8 mouse cellular contexts compared by ENCODE assay signal in genomic region chr10:115362623-115362964, GRCm38 (mm10). TPM values are rescaled to one million over a fixed set of nuclear protein-coding genes. Genes with fewer than 3 reads are reported as not detected.
DNase-seq lines count a peak whose midpoint lies in the region; ATAC-seq and TF ChIP-seq lines count a peak whose summit lies in the region.

No protein-coding gene starts in this region.

- no peaks in the 10 kb centered on the region; the same call in 1 of the 2 replicates for H3K4me1 ChIP-seq in lung, postnatal 0 days (ENCODE audit: insufficient read depth, low read depth, low read length)
- H3K4me1 ChIP-seq in limb, embryonic 14.5 days (ENCODE audit: control insufficient read depth, insufficient read depth, low read length): 0 out of 2 replicates have a peak, but pooled peaks cover 8% of the 10 kb centered on the region
- peaks cover 17% of the 10 kb centered on the region for H3K4me1 ChIP-seq in small intestine, adult 2 months (ENCODE audit: control insufficient read depth, insufficient read depth, insufficient read length, low read length)

- peak; percentile 14 for ATAC-seq in lung, postnatal 0 days
- ATAC-seq in erythroid progenitor cell, adult 5-6 weeks (replicated peaks; ENCODE audit: low FRiP score, poor library complexity, severe bottlenecking): peak; percentile 63
- ATAC-seq in limb, embryonic 14.5 days (ENCODE audit: low FRiP score, low read depth): no peak

- peak overlapping the region; percentile 64 for H3K4me2 ChIP-seq in lung, postnatal 0 days (replicated peaks; ENCODE audit: low read depth, low read length)
- peak overlapping the region; percentile 68 for H3K4me2 ChIP-seq in limb, embryonic 14.5 days (replicated peaks; ENCODE audit: low read depth, low read length, severe bottlenecking)

- no peak for TF ChIP-seq POLR2A in limb, embryonic 14.5 days (IDR thresholded peaks at IDR 0.05; ENCODE audit: borderline replicate concordance, extremely low read depth, insufficient read depth, insufficient read length)
- TF ChIP-seq POLR2A in small intestine, adult 2 months (IDR thresholded peaks at IDR 0.05; ENCODE audit: low read depth, low read length): no peak

- H3K4me3 ChIP-seq in lung, postnatal 0 days (ENCODE audit: low read depth, low read length): peak overlapping the region; percentile 51
- peak overlapping the region; percentile 57 for H3K4me3 ChIP-seq in limb, embryonic 14.5 days (replicated peaks; ENCODE audit: low read length)
- peak overlapping the region; percentile 93 for H3K4me3 ChIP-seq in small intestine, adult 2 months (ENCODE audit: low read depth, low read length)

- TF ChIP-seq EP300 in lung, postnatal 0 days (IDR thresholded peaks at IDR 0.05): no peak

- H3K27me3 ChIP-seq in lung, postnatal 0 days (replicated peaks; ENCODE audit: insufficient read depth, low read length): no peaks in the 10 kb centered on the region
- H3K27me3 ChIP-seq in limb, embryonic 14.5 days (ENCODE audit: control insufficient read depth, insufficient read depth, low read length): no peaks in the 10 kb centered on the region
- H3K27me3 ChIP-seq in small intestine, adult 2 months (ENCODE audit: control insufficient read depth, insufficient read depth, low read length): no peaks in the 10 kb centered on the region

- H3K9me3 ChIP-seq in lung, postnatal 0 days (ENCODE audit: low read length): no peaks in the 10 kb centered on the region
- H3K9me3 ChIP-seq in limb, embryonic 14.5 days (ENCODE audit: control insufficient read depth, low read length): no peaks in the 10 kb centered on the region

- H3K36me3 ChIP-seq in lung, postnatal 0 days (ENCODE audit: insufficient read depth, low read length): no peaks in the 10 kb centered on the region
- no peaks in the 10 kb centered on the region for H3K36me3 ChIP-seq in limb, embryonic 14.5 days (ENCODE audit: control insufficient read depth, insufficient read depth, low read length)
- peaks cover 3% of the 10 kb centered on the region; the same call in 1 of the 2 replicates for H3K36me3 ChIP-seq in small intestine, adult 2 months (ENCODE audit: control insufficient read depth, insufficient read depth, low read length)

- TF ChIP-seq CTCF in lung, postnatal 0 days (IDR thresholded peaks at IDR 0.05): no peak
- TF ChIP-seq CTCF in small intestine, adult 2 months (IDR thresholded peaks at IDR 0.05; ENCODE audit: extremely low read depth, insufficient read length, insufficient replicate concordance, low read depth, low read length): no peak

- WGBS in lung, postnatal 0 days: 2% methylated on average over 9 of the region's 9 CpGs
- 6% methylated on average over 9 of the region's 9 CpGs for WGBS in limb, embryonic 14.5 days
- 3% methylated on average over 9 of the region's 9 CpGs for WGBS in small intestine, adult 2 months

- DNase-seq in lung, postnatal 0 days (ENCODE audit: low spot score): no peak
- DNase-seq in lung, adult 18-20 months: no peak
- no peak for DNase-seq in limb, embryonic 14.5 days (ENCODE audit: low spot score)
- DNase-seq in cerebellum, postnatal 25 days: no peak
- no peak for DNase-seq in embryo, embryonic 10.5 days (ENCODE audit: low spot score)
- DNase-seq in cerebellum, adult 11-12 months: no peak

- H3K27ac ChIP-seq in lung, postnatal 0 days (ENCODE audit: low read length): peak overlapping the region; percentile 93
- H3K27ac ChIP-seq in limb, embryonic 14.5 days (replicated peaks; ENCODE audit: low read depth, low read length): peak overlapping the region; percentile 90
- peak overlapping the region; percentile 97 for H3K27ac ChIP-seq in small intestine, adult 2 months (ENCODE audit: insufficient read depth, low read depth, low read length)

- peak overlapping the region; percentile 37 for H3K9ac ChIP-seq in lung, postnatal 0 days (replicated peaks; ENCODE audit: low read depth)
- peak overlapping the region; percentile 55 for H3K9ac ChIP-seq in limb, embryonic 14.5 days (ENCODE audit: low read depth, low read length, severe bottlenecking)

RNA-seq across cellular contexts. Expression of gene Tmem19, which starts 0.3 kb away (rescaled TPM):
- 26.0 and 31.1 TPM in 2 replicates for polyA plus RNA-seq in lung, postnatal 0 days (2015; fragmentation: Nextera tagmentation; extraction: Ambion mirVana)
- 12.6 and 18.0 TPM in 2 replicates for total RNA-seq in erythroid progenitor cell, adult 5-6 weeks (2015; ENCODE audit: low replicate concordance)
- total RNA-seq in erythroid progenitor cell, adult 5-6 weeks (2017; ENCODE audit: low replicate concordance): 6.8 and 27.8 TPM in 2 replicates
- polyA plus RNA-seq in limb, embryonic 14.5 days (2012; rRNA removed): 18.2 and 19.2 TPM in 2 replicates
- 26.4 and 30.1 TPM in 2 replicates for polyA plus RNA-seq in limb, embryonic 14.5 days (2014; fragmentation: Nextera tagmentation; extraction: Ambion mirVana)
- polyA plus RNA-seq in small intestine, adult 2 months (2012; rRNA removed): 17.0 and 29.9 TPM in 2 replicates

RNA-seq across cellular contexts. Expression of gene Thap2, which starts 21.6 kb away (rescaled TPM):
- 16.2 and 17.4 TPM in 2 replicates for polyA plus RNA-seq in lung, postnatal 0 days (2015; fragmentation: Nextera tagmentation; extraction: Ambion mirVana)
- 8.0 and 12.3 TPM in 2 replicates for total RNA-seq in erythroid progenitor cell, adult 5-6 weeks (2015; ENCODE audit: low replicate concordance)
- total RNA-seq in erythroid progenitor cell, adult 5-6 weeks (2017; ENCODE audit: low replicate concordance): 5.9 and 11.4 TPM in 2 replicates
- polyA plus RNA-seq in limb, embryonic 14.5 days (2012; rRNA removed): 12.5 and 12.9 TPM in 2 replicates
- polyA plus RNA-seq in limb, embryonic 14.5 days (2014; fragmentation: Nextera tagmentation; extraction: Ambion mirVana): 17.1 and 20.1 TPM in 2 replicates
- polyA plus RNA-seq in small intestine, adult 2 months (2012; rRNA removed): 1.5 and 2.1 TPM in 2 replicates

RNA-seq across cellular contexts. Expression of gene Zfc3h1, which starts 22.2 kb away (rescaled TPM):
- polyA plus RNA-seq in lung, postnatal 0 days (2015; fragmentation: Nextera tagmentation; extraction: Ambion mirVana): 13.9 and 17.0 TPM in 2 replicates
- total RNA-seq in erythroid progenitor cell, adult 5-6 weeks (2015; ENCODE audit: low replicate concordance): 115 and 122 TPM in 2 replicates
- 69.8 and 72.4 TPM in 2 replicates for total RNA-seq in erythroid progenitor cell, adult 5-6 weeks (2017; ENCODE audit: low replicate concordance)
- polyA plus RNA-seq in limb, embryonic 14.5 days (2012; rRNA removed): 141 and 150 TPM in 2 replicates
- polyA plus RNA-seq in limb, embryonic 14.5 days (2014; fragmentation: Nextera tagmentation; extraction: Ambion mirVana): 30.5 and 31.8 TPM in 2 replicates
- polyA plus RNA-seq in small intestine, adult 2 months (2012; rRNA removed): 3.3 and 5.3 TPM in 2 replicates

RNA-seq across cellular contexts. Expression of gene Rab21, which starts 47.2 kb away (rescaled TPM):
- 9.1 and 10.1 TPM in 2 replicates for polyA plus RNA-seq in lung, postnatal 0 days (2015; fragmentation: Nextera tagmentation; extraction: Ambion mirVana)
- 25.2 and 45.0 TPM in 2 replicates for total RNA-seq in erythroid progenitor cell, adult 5-6 weeks (2015; ENCODE audit: low replicate concordance)
- 15.8 and 22.5 TPM in 2 replicates for total RNA-seq in erythroid progenitor cell, adult 5-6 weeks (2017; ENCODE audit: low replicate concordance)
- 19.9 and 20.3 TPM in 2 replicates for polyA plus RNA-seq in limb, embryonic 14.5 days (2012; rRNA removed)
- 8.0 and 13.6 TPM in 2 replicates for polyA plus RNA-seq in limb, embryonic 14.5 days (2014; fragmentation: Nextera tagmentation; extraction: Ambion mirVana)
- polyA plus RNA-seq in small intestine, adult 2 months (2012; rRNA removed): 12.6 and 28.8 TPM in 2 replicates
